Mouse (Mus musculus): ENCODE results near the gene Ntng1.
"Not testable (repeated sequence)": the region's sequence is repeated elsewhere in the genome, so short reads cannot be mapped to it uniquely, and the experiment has no call there.

Gene Ntng1

GRCm38 (mm10) chr3:109772120-109772519 lies 371.7 kb downstream of the Ntng1 start:
- DNase-seq = no peak

DNA sequence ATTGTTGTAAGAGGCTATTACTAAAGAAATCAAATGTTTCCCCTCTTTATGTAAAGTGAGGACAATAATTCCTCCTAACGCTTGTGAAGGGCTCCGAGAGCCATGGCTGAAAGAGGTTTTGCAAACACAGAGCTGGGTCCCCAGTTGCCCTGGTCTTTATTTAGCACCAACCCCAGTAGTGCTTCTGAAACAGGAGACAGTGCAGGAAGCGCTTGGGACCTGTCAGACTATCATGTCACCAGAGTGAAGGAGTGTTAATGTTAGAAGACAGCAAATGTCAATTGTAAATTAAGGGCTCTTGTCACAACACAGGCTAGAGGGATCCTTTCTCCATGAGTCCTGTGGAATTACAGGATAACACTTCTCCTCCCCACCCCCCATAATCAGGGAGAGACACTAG lies 376.9 kb downstream of the Ntng1 start:
- no peak for DNase-seq

DNA sequence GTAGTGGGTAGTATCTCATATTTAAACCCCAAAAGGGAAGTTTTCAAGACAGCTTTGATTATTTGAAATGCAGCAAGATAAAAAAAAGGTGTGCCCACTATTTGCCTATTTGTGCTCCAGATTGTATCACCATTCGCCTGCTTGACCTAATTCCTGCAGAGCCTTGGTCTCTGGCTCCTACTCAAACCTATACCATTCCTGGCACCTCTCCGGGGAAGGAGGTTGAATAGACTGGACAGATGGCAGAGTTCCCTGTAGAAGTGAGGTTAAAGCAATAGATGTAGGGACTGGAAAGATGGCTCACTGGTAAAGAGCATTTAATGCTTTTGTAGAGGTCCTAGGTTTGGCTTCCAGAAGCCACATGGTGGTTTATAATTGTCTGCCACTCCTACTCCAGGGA lies 378.2 kb downstream of the Ntng1 start:
- DNase-seq = no peak

DNA sequence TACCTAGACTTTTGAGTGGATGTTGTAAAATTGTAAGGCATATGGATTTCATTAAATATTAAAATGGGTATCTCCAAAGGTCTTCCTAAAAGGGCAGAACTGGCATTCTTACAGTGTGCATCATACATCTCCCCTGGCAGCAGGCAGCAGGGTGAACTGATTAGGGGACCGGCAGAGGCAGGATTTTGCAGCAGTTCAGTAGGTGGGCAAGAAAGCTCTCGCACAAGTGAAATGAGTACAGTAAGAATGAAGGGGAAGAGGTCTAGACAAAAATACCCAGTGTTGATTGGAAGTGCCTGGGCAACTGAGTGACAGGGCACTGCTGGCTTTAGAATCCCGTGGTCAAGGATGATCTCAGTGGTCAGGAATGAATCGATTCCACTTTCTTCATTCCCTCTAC lies 378.7 kb downstream of the Ntng1 start:
- DNase-seq = no peak

GRCm38 (mm10) chr3:109756426-109756825 lies 387.4 kb downstream of the Ntng1 start:
- no peak for DNase-seq

GRCm38 (mm10) chr3:109747593-109747992 lies 396.2 kb downstream of the Ntng1 start:
- not testable (repeated sequence) for DNase-seq

DNA sequence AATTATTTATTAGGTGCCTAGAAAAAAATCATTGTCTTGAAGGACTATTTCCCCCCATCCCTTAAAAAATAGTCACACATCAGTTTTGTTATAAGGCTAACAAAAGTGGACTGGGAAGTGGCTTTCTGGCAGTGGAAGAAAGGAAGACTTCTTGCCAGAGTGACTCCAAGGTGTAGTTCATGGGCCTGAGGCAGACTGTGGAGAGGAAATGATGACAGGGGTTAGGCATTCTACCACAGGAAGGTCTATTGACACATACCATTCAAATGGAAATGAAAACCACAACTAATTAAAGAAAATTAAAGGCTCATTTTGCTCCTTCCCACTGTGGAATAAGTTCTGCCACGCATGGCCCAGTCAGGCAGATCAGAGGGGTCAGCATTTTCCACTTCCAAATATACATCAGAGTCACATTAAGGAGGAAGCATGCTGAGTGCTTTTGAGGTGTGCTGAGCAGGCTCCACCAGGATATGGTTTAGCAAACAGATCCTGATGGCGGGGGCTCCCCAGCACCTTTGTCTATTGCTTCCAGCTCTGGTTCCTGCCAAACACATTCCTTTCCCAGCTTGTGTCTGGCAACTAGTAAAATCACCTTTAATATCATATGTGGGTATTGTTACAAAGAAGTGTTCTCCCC lies 403.2 kb downstream of the Ntng1 start:
- DNase-seq = no peak

- peak; percentile 28 to 52 for DNase-seq
Measured at GRCm38 (mm10) chr3:109732327-109733182, 411.3 kb downstream of the Ntng1 start.

- peak; percentile 19 to 23 for DNase-seq
Measured at GRCm38 (mm10) chr3:109731592-109732230, 412.1 kb downstream of the Ntng1 start.
